Mouse (Mus musculus) mouse embryonic stem cell (cell line): ENCODE results near the gene Lsm3.

Source experiments
- in situ Hi-C, 2 experiments: fragments of 300-500 bp; cut with MboI; formaldehyde crosslinking; loops; 1 replicate in 1 of 2; 3 replicates in 1 of 2; pipeline ENCODE4 v1.14.3; 2019 to 2020; ENCODE audit warnings: low sequenced_read_pairs in 2 of 2, low pct_unique_long_range_greater_than_20kb in 1 of 2, mixed read lengths in 1 of 2; ENCODE audit not compliant: unreplicated experiment in 1 of 2

Lsm3 gene

GRCm38 (mm10) chr6:91506036-91506435 is 9.7 kb upstream of the Lsm3 start:
- in situ Hi-C loops, result no loop called here

- in situ Hi-C loops, result no loop called here
Observed at GRCm38 (mm10) chr6:91508041-91508440, 7.7 kb upstream of the Lsm3 start.

DNA sequence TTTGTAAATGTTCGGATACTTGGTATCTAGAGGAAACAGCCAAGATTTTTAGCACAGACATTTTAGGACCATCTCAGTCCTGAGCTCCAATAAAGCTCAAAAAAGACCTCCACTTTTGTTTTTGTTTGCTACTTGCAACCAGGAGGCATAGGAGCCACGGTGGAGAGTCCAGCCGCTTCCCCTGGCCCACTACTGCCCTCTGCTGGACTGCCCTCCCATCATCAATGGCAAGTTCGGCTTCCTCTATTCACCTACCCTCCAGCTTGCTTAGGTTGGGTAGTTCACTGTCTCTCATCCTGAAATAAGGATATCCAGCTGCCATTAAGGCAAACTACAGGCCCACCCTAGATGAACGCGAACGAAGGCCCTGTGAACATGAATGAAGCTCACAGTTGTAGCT is 6.4 kb upstream of the Lsm3 start:
- in situ Hi-C loops, result no loop called here

DNA sequence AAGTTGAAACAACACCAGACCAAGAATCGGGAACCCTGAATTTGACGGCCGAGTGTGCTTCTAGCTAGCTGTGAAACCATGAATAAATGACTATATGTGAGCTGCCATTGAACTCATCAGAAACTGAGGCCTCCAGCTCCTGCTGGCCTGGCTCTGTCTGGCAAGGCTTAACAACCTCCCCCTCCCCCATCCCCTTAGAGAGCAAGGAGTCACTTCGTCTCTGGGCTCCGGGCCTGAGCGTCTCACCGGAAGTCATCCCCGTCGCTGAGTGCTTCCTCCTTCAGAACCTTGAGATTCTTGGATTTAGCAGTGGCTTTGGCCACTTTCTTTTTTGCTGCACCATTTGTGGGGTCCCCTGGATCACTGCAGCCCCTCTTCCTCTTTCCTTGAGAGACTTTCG is 5.5 kb upstream of the Lsm3 start:
- in situ Hi-C loops, result no loop called here

DNA sequence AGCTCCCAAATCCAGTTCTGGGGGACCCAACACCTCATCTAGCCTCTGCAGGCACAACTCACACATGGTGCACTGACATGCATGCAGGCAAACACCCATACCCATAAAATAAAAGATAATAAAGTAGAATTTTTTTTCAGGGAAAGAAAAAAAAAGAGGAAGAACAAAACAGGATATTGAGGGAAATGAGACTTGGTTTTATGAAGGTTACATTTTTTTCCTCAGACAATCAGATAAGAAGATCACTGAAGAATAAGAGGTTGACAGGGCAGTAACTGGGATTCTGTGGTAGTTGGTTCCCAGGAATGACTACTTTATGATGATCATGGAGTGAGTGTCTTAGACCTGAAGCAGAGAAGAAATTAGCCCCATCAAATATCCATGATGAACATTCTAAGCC is 1.6 kb upstream of the Lsm3 start:
- in situ Hi-C loops, result no loop called here

GRCm38 (mm10) chr6:91514737-91515362 is 878 bp upstream of the Lsm3 start:
- in situ Hi-C loops, result no loop called here

- in situ Hi-C loops, result no loop called here
Observed at GRCm38 (mm10) chr6:91518454-91519020, 2.8 kb downstream of the Lsm3 start.

- in situ Hi-C loops, result no loop called here
Observed at GRCm38 (mm10) chr6:91522816-91523215, 7.1 kb downstream of the Lsm3 start.

DNA sequence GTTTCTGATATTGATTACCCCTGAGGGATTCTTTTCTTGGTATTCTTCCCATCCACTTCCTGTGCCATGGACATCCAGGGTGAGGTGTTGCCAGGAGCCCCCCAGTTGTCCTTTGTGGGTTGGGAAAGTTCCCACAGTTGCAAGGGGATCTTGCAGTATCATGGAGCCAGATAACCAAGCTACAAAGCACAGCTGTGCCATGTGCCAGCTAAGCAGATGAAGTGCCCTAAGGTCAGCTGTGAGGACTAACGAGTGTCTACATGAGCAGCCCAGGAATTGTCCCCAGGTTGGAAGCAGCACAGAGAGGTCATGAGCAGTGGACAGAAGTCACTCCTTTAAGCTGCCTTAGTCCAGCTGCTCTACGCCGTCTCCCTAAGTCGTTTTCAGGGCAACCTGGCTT is 9.8 kb downstream of the Lsm3 start:
- in situ Hi-C loops, result loop anchor here (5.0 to 25.0 kb wide), 2 partner anchors 222 to 537 kb away; no protein-coding TSS in a partner anchor

- in situ Hi-C loops, result loop anchor here (5.0 to 25.0 kb wide), 2 partner anchors 220 to 535 kb away; no protein-coding TSS in a partner anchor
Observed at GRCm38 (mm10) chr6:91527227-91527860, 11.6 kb downstream of the Lsm3 start.

DNA sequence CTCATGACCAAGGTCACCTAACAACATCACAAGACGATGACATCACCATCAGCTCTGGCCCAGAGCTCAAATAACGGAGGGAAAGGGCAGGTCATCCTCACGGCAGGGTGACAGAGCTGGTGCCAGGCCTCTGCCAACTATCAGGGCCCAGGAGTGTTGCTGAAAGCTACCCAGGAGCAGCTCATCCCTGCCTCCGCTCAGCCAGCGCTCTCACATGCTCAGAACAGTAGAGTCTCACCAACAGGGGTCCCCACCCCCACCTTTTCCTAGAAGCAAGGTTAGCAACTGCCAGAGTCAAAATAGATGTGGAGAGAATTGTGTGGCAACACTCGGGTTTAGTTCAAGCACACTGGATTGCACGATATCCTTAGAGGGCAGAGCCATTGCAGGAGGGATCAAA is 12.5 kb downstream of the Lsm3 start:
- in situ Hi-C loops, result loop anchor here (5.0 to 25.0 kb wide), 2 partner anchors 219 to 534 kb away; no protein-coding TSS in a partner anchor

GRCm38 (mm10) chr6:91530673-91531072 is 14.9 kb downstream of the Lsm3 start:
- in situ Hi-C loops, result loop anchor here (10.0 to 25.0 kb wide), 2 partner anchors 314 to 532 kb away; no protein-coding TSS in a partner anchor

- in situ Hi-C loops, result loop anchor here (10.0 to 25.0 kb wide), 2 partner anchors 314 to 531 kb away; no protein-coding TSS in a partner anchor
Observed at GRCm38 (mm10) chr6:91531276-91531675, 15.5 kb downstream of the Lsm3 start.

DNA sequence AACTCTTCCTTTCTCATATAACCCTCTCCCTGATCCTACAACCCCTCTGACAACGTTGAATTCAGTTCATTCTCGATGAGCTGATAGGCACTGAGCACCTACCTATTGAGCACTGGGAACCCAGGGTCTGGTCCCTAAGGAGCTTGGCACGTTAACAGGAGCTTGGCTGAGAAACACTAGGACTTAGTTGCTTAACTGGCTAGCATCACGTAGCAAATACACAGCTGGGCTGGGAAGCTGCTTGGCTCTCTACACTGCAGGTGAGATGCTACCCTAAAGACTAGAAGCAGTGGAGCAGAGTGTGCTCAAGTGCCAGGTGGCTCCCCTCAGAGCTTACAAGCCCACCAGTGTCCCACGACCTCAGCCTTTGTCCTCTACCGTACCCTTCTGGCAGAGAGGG is 16.9 kb downstream of the Lsm3 start:
- in situ Hi-C loops, result loop anchor here (10.0 to 25.0 kb wide), 2 partner anchors 312 to 530 kb away; no protein-coding TSS in a partner anchor

DNA sequence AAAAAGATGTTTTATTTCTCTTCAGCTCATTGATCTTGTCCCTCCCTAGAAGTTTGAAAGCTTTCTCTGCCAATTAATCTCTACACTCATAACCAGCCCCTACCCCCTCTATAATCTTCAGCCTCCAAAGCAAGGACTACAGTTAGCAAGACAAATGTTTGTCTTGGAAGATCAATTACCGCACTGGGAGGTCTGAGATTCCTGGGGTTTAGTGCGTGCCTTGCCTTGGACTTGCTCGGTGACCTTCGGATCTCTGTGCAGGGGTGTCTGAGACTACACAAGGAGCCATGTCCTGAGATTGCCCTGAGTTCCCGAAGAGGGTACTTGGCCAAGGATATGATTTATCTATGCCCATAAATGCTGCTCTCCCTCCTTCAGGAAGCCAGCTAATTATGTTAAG is 17.6 kb downstream of the Lsm3 start:
- in situ Hi-C loops, result loop anchor here (10.0 to 25.0 kb wide), 2 partner anchors 311 to 529 kb away; no protein-coding TSS in a partner anchor

DNA sequence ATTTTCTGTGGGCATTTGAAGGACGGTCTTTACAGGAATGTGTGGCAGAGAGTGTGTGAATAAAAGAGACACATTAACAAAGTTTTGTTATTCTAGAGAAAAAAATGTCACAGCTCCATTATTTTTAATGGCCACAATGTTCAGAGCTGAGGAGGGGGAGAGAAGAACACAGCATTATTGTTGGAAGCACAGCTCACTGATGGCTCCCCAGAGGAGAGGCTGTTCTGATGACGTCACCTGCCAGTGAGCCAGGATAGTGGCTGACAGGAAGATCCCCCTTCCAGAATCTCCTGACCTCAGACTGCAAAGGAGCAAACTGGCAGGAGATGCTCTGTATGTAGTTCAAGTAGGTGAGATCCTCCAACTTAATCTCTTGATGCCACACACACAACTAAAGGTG is 18.0 kb downstream of the Lsm3 start:
- in situ Hi-C loops, result loop anchor here (10.0 to 25.0 kb wide), 2 partner anchors 311 to 529 kb away; no protein-coding TSS in a partner anchor

- in situ Hi-C loops, result loop anchor here (10.0 to 25.0 kb wide), 2 partner anchors 311 to 528 kb away; no protein-coding TSS in a partner anchor
Observed at GRCm38 (mm10) chr6:91534268-91534667, 18.5 kb downstream of the Lsm3 start.

GRCm38 (mm10) chr6:91535231-91535630 is 19.5 kb downstream of the Lsm3 start:
- in situ Hi-C loops, result loop anchor here (10.0 to 25.0 kb wide), 2 partner anchors 310 to 527 kb away; no protein-coding TSS in a partner anchor
